Mouse (Mus musculus) ES-E14 (cell line): ENCODE results near the gene Ybx2. TPM values are rescaled to one million over a fixed set of nuclear protein-coding genes. Genes with fewer than 3 reads are reported as not detected.

Experiments
- DNase-seq: peaks from one replicate; pipeline ENCODE4 v3.0.0-alpha.2; 2013; ENCODE audit warnings: low read depth, low spot score
- H3K27ac ChIP-seq: 2 replicates; pipeline ENCODE4 v1.5.1; 2012; ENCODE audit warnings: low read depth, mild to moderate bottlenecking, low read length, moderate library complexity, mixed read lengths; ENCODE audit not compliant: poor library complexity, insufficient read depth, severe bottlenecking
- H3K36me3 ChIP-seq: 2 replicates; pipeline ENCODE4 v1.6.1; 2012; ENCODE audit warnings: mild to moderate bottlenecking, low read length, moderate library complexity, mixed read lengths; ENCODE audit not compliant: control insufficient read depth, poor library complexity, insufficient read depth, severe bottlenecking
- H3K4me1 ChIP-seq, 2 experiments: fragments of 150-350 bp in 1 of 2; sonication (generic) in 1 of 2; 2 replicates each; pipeline ENCODE4 v1.6.1; 2012; ENCODE audit warnings: low read length in 2 of 2, mild to moderate bottlenecking in 1 of 2, mixed read lengths in 1 of 2; ENCODE audit not compliant: control insufficient read depth in 2 of 2, insufficient read depth in 2 of 2, poor library complexity in 1 of 2
- H3K4me3 ChIP-seq, 2 experiments: fragments of 150-350 bp in 1 of 2; sonication (generic) in 1 of 2; 2 replicates each; pipeline ENCODE4 v1.5.1; 2012; ENCODE audit warnings: low read length in 2 of 2, low read depth in 1 of 2, mild to moderate bottlenecking in 1 of 2, mixed read lengths in 1 of 2; ENCODE audit not compliant: insufficient read depth in 1 of 2, poor library complexity in 1 of 2, severe bottlenecking in 1 of 2
- H3K9ac ChIP-seq: 2 replicates; pipeline ENCODE4 v1.6.1; 2012; ENCODE audit warnings: low read depth, mild to moderate bottlenecking, low read length, mixed read lengths; ENCODE audit not compliant: poor library complexity, insufficient read depth, severe bottlenecking
- H3K9me3 ChIP-seq: fragments of 150-350 bp; sonication (generic); 2 replicates; pipeline ENCODE4 v1.6.1; 2012; ENCODE audit warnings: low read depth, mild to moderate bottlenecking, low read length; ENCODE audit not compliant: control insufficient read depth, insufficient read depth
- CHD2 ChIP-seq: IDR thresholded peaks from 2 replicates; pipeline ENCODE4 v1.6.1; 2014; ENCODE audit warnings: mild to moderate bottlenecking, low read depth, low read length, inconsistent platforms
- HCFC1 ChIP-seq: IDR thresholded peaks from 2 replicates; pipeline ENCODE4 v1.6.1; 2012; ENCODE audit warnings: low read length, inconsistent platforms, borderline replicate concordance; ENCODE audit not compliant: insufficient read depth
- MAFK ChIP-seq: IDR thresholded peaks from 2 replicates; pipeline ENCODE4 v1.6.1; 2014; ENCODE audit warnings: mild to moderate bottlenecking, low read depth, low read length, inconsistent platforms; ENCODE audit not compliant: insufficient read depth
- ZC3H11A ChIP-seq: IDR thresholded peaks from 2 replicates; pipeline ENCODE4 v1.6.1; 2012; ENCODE audit warnings: low read depth, mild to moderate bottlenecking, inconsistent platforms, low read length, borderline replicate concordance
- ZNF384 ChIP-seq: IDR thresholded peaks from 2 replicates; pipeline ENCODE4 v1.6.1; 2012; ENCODE audit warnings: low read depth, low read length, inconsistent platforms
- in situ Hi-C, 2 experiments: fragments of 600-800 bp; cut with MboI; formaldehyde crosslinking; loops; one replicate each; pipeline ENCODE4 v1.15.1; 2025; ENCODE audit warnings: low sequenced_read_pairs in 2 of 2, inconsistent platforms in 1 of 2; ENCODE audit not compliant: unreplicated experiment in 2 of 2
- total RNA-seq: library from RNA; depleted of rRNA; stranded (reverse); fragments of 300-350 nt; gene quantifications from 2 replicates; pipeline ENCODE4 v1.2.3, GENCODE M21; 2012

Gene Ybx2
- total RNA-seq, 1 experiment = 3.9 TPM

- Histone ChIP-seq H3K4me3 (peak overlapping the region; percentile 82 to 99), H3K36me3 (peaks cover 47% of the 10 kb centered on the region), H3K9ac (peak overlapping the region; percentile 100), H3K27ac (peak overlapping the region; percentile 99), H3K4me1 (peaks cover 0 to 14% of the 10 kb centered on the region in 2 experiments; a peak in 1 of 4 replicates), H3K9me3 (no peaks in the 10 kb centered on the region)
- in situ Hi-C loops = no loop called here
- TF ChIP-seq HCFC1 (0 out of 2 replicates have a peak, but pooled peaks have one; percentile 55), MAFK (no peak), ZNF384 (no peak)
- no peak for DNase-seq
These were observed 15.1 kb upstream of the Ybx2 start for GRCm38 (mm10) chr11:69920266-69921031.

- peak; percentile 100 for TF ChIP-seq ZNF384
- no peak for TF ChIP-seq MAFK
- TF ChIP-seq HCFC1 = peak; percentile 78; the same call in 1 of the 2 replicates
- no peaks in the 10 kb centered on the region for H3K9me3 ChIP-seq
- peak within 1 kb of the TSS; percentile 100 for H3K9ac ChIP-seq
- peak within 1 kb of the TSS; percentile 82 to 99 for H3K4me3 ChIP-seq
- peaks cover 0 to 9% of the 10 kb centered on the region in 2 experiments; a peak in 1 of 4 replicates for H3K4me1 ChIP-seq
- peak within 1 kb of the TSS; percentile 99 for H3K27ac ChIP-seq
- H3K36me3 ChIP-seq = peaks cover 38% of the 10 kb centered on the region
- peak; percentile 100 for DNase-seq
- in situ Hi-C loops = no loop called here
These were observed 14.2 kb upstream of the Ybx2 start, which contains the start of gene Eif5a for GRCm38 (mm10) chr11:69921114-69922011. TSS of gene Eif5a (minus strand) at chr11:69921958.

GRCm38 (mm10) chr11:69922012-69922756, 13.4 kb upstream of the Ybx2 start:
- H3K4me3 ChIP-seq = peak overlapping the region; percentile 65 to 72
- DNase-seq = no peak
- peak overlapping the region; percentile 85 for H3K9ac ChIP-seq
- H3K36me3 ChIP-seq = peaks cover 30% of the 10 kb centered on the region
- peak overlapping the region; percentile 93 for H3K27ac ChIP-seq
- peaks cover 0 to 9% of the 10 kb centered on the region in 2 experiments; a peak in 1 of 4 replicates for H3K4me1 ChIP-seq
- TF ChIP-seq HCFC1 (no peak), ZC3H11A (no peak)
- in situ Hi-C loops = no loop called here
- no peaks in the 10 kb centered on the region for H3K9me3 ChIP-seq

- TF ChIP-seq HCFC1 (no peak), ZC3H11A (no peak), MAFK (no peak; the same call in 1 of the 2 replicates), CHD2 (no peak), ZNF384 (no peak)
- Histone ChIP-seq H3K9me3 (no peaks in the 10 kb centered on the region), H3K4me3 (peak overlapping the region in 1 of 2 experiments; percentile 72; a peak in 2 of 4 replicates), H3K4me1 (peaks cover 0 to 7% of the 10 kb centered on the region in 2 experiments; a peak in 1 of 4 replicates), H3K27ac (peak overlapping the region; percentile 93; the same call in 1 of the 2 replicates), H3K36me3 (peaks cover 24% of the 10 kb centered on the region), H3K9ac (peak overlapping the region; percentile 46; the same call in 1 of the 2 replicates)
- in situ Hi-C loops = no loop called here
- DNase-seq = no peak
These were observed 12.8 kb upstream of the Ybx2 start for GRCm38 (mm10) chr11:69922796-69923195.
